Mouse (Mus musculus): ENCODE measurements around the gene Rab11a. TPM values are rescaled to one million over a fixed set of nuclear protein-coding genes. Genes with fewer than 3 reads are reported as not detected.
A peak's percentile ranks its signal among the peaks of the same experiment; 100 is the strongest.

Rab11a gene
- polyA plus RNA-seq (2015; fragmentation: Nextera tagmentation; extraction: Ambion mirVana), result 403 and 404 TPM in 2 replicates

- Histone ChIP-seq H3K9me3 (no peaks in the 10 kb centered on the region), H3K4me2 (peak within 1 kb of the TSS; percentile 75), H3K27ac (replicated peaks) (peak within 1 kb of the TSS; percentile 96), H3K36me3 (no peaks in the 10 kb centered on the region), H3K27me3 (no peaks in the 10 kb centered on the region), H3K4me3 (peak within 1 kb of the TSS; percentile 95), H3K4me1 (replicated peaks) (peaks cover 12% of the 10 kb centered on the region), H3K9ac (peak within 1 kb of the TSS; percentile 95)
- peak; percentile 97 for ATAC-seq (ENCODE audit: low FRiP score, low read depth)
- under 1% methylated on average over 58 of the region's 61 CpGs for WGBS
These were observed at the start of gene Rab11a for GRCm38 (mm10) chr9:64737406-64738201. Rab11a (minus strand) TSS chr9:64737758.

GRCm38 (mm10) chr9:64786216-64786905 is 48.8 kb upstream of the Rab11a start:
- no peak overlapping the region for H3K4me2 ChIP-seq
- no peaks in the 10 kb centered on the region for H3K9me3 ChIP-seq
- H3K36me3 ChIP-seq, result no peaks in the 10 kb centered on the region
- H3K4me3 ChIP-seq, result no peak overlapping the region
- H3K27ac ChIP-seq (replicated peaks), result no peak overlapping the region
- H3K9ac ChIP-seq, result no peak overlapping the region
- no peaks in the 10 kb centered on the region for H3K27me3 ChIP-seq
- H3K4me1 ChIP-seq (replicated peaks), result no peaks in the 10 kb centered on the region
- WGBS, result 68% methylated on average over 9 of the region's 9 CpGs
- ATAC-seq (ENCODE audit: low FRiP score, low read depth), result no peak

GRCm38 (mm10) chr9:64784841-64785240 is 47.3 kb upstream of the Rab11a start:
- H3K9me3 ChIP-seq, result no peaks in the 10 kb centered on the region
- H3K27ac ChIP-seq (replicated peaks), result no peak overlapping the region
- no peaks in the 10 kb centered on the region for H3K36me3 ChIP-seq
- no peaks in the 10 kb centered on the region for H3K27me3 ChIP-seq
- H3K4me1 ChIP-seq (replicated peaks), result no peaks in the 10 kb centered on the region
- no peak overlapping the region for H3K4me3 ChIP-seq
- H3K4me2 ChIP-seq, result no peak overlapping the region
- no peak for ATAC-seq (ENCODE audit: low FRiP score, low read depth)
- WGBS, result 35% methylated on average over 4 of the region's 4 CpGs
- H3K9ac ChIP-seq, result no peak overlapping the region

- no peak for ATAC-seq (ENCODE audit: low FRiP score, low read depth)
- Histone ChIP-seq H3K36me3 (no peaks in the 10 kb centered on the region), H3K9ac (no peak overlapping the region), H3K27me3 (no peaks in the 10 kb centered on the region), H3K9me3 (no peaks in the 10 kb centered on the region), H3K4me1 (replicated peaks) (no peaks in the 10 kb centered on the region), H3K4me2 (no peak overlapping the region), H3K4me3 (no peak overlapping the region), H3K27ac (replicated peaks) (no peak overlapping the region)
- WGBS, result 57% methylated on average over 7 of the region's 7 CpGs
These were observed 46.0 kb upstream of the Rab11a start for GRCm38 (mm10) chr9:64783511-64783910.

GRCm38 (mm10) chr9:64779628-64780027 is 42.1 kb upstream of the Rab11a start:
- H3K4me2 ChIP-seq, result no peak overlapping the region
- H3K36me3 ChIP-seq, result no peaks in the 10 kb centered on the region
- 48% methylated on average over 7 of the region's 7 CpGs for WGBS
- H3K27me3 ChIP-seq, result no peaks in the 10 kb centered on the region
- no peak overlapping the region for H3K4me3 ChIP-seq
- H3K9ac ChIP-seq, result no peak overlapping the region
- peaks cover 5% of the 10 kb centered on the region for H3K4me1 ChIP-seq (replicated peaks)
- H3K27ac ChIP-seq (replicated peaks), result no peak overlapping the region
- no peak for ATAC-seq (ENCODE audit: low FRiP score, low read depth)
- no peaks in the 10 kb centered on the region for H3K9me3 ChIP-seq

- H3K36me3 ChIP-seq, result no peaks in the 10 kb centered on the region
- no peaks in the 10 kb centered on the region for H3K9me3 ChIP-seq
- H3K4me1 ChIP-seq (replicated peaks), result peaks cover 12% of the 10 kb centered on the region
- H3K27ac ChIP-seq (replicated peaks), result no peak overlapping the region
- WGBS, result 80% methylated on average over 1 of the region's 1 CpGs
- no peaks in the 10 kb centered on the region for H3K27me3 ChIP-seq
- H3K4me3 ChIP-seq, result no peak overlapping the region
- H3K4me2 ChIP-seq, result no peak overlapping the region
- H3K9ac ChIP-seq, result no peak overlapping the region
- ATAC-seq (ENCODE audit: low FRiP score, low read depth), result no peak
These were observed 40.6 kb upstream of the Rab11a start for GRCm38 (mm10) chr9:64778151-64778550.

GRCm38 (mm10) chr9:64777441-64777987 is 40.0 kb upstream of the Rab11a start:
- no peak for ATAC-seq (ENCODE audit: low FRiP score, low read depth)
- WGBS, result 84% methylated on average over 4 of the region's 4 CpGs
- H3K9ac ChIP-seq, result no peak overlapping the region

GRCm38 (mm10) chr9:64775491-64775890 is 37.9 kb upstream of the Rab11a start:
- Histone ChIP-seq H3K27ac (replicated peaks) (peak overlapping the region; percentile 75), H3K9me3 (no peaks in the 10 kb centered on the region), H3K4me2 (no peak overlapping the region), H3K4me3 (no peak overlapping the region), H3K36me3 (no peaks in the 10 kb centered on the region), H3K9ac (no peak overlapping the region), H3K4me1 (replicated peaks) (peaks cover 20% of the 10 kb centered on the region), H3K27me3 (no peaks in the 10 kb centered on the region)
- WGBS, result 83% methylated on average over 4 of the region's 4 CpGs
- ATAC-seq (ENCODE audit: low FRiP score, low read depth), result no peak

More at GRCm38 (mm10) chr9:64777441-64777987, 40.0 kb upstream of the Rab11a start:
- Histone ChIP-seq H3K36me3 (no peaks in the 10 kb centered on the region), H3K27ac (replicated peaks) (no peak overlapping the region), H3K27me3 (no peaks in the 10 kb centered on the region), H3K4me2 (no peak overlapping the region), H3K4me3 (no peak overlapping the region), H3K4me1 (replicated peaks) (peaks cover 12% of the 10 kb centered on the region), H3K9me3 (no peaks in the 10 kb centered on the region)

GRCm38 (mm10) chr9:64774883-64775282 is 37.3 kb upstream of the Rab11a start:
- peaks cover 20% of the 10 kb centered on the region for H3K4me1 ChIP-seq (replicated peaks)
- no peak overlapping the region for H3K9ac ChIP-seq
- WGBS, result 23% methylated on average over 2 of the region's 2 CpGs
- H3K36me3 ChIP-seq, result no peaks in the 10 kb centered on the region
- H3K4me3 ChIP-seq, result no peak overlapping the region
- H3K4me2 ChIP-seq, result no peak overlapping the region
- no peaks in the 10 kb centered on the region for H3K9me3 ChIP-seq
- ATAC-seq (ENCODE audit: low FRiP score, low read depth), result peak; percentile 56; the same call in 1 of the 2 replicates
- H3K27ac ChIP-seq (replicated peaks), result peak overlapping the region; percentile 75
- no peaks in the 10 kb centered on the region for H3K27me3 ChIP-seq

GRCm38 (mm10) chr9:64774411-64774811 is 36.9 kb upstream of the Rab11a start:
- H3K27ac ChIP-seq (replicated peaks), result peak overlapping the region; percentile 75
- WGBS, result 7% methylated on average over 5 of the region's 5 CpGs
- peaks cover 20% of the 10 kb centered on the region for H3K4me1 ChIP-seq (replicated peaks)
- no peaks in the 10 kb centered on the region for H3K27me3 ChIP-seq
- peak; percentile 66; the same call in 1 of the 2 replicates for ATAC-seq (ENCODE audit: low FRiP score, low read depth)
- H3K9ac ChIP-seq, result no peak overlapping the region
- no peaks in the 10 kb centered on the region for H3K9me3 ChIP-seq
- H3K4me3 ChIP-seq, result no peak overlapping the region
- H3K36me3 ChIP-seq, result no peaks in the 10 kb centered on the region
- 0 out of 2 replicates have a peak overlapping the region, but pooled peaks have one; percentile 3 for H3K4me2 ChIP-seq

GRCm38 (mm10) chr9:64773936-64774335 is 36.4 kb upstream of the Rab11a start:
- H3K27me3 ChIP-seq, result no peaks in the 10 kb centered on the region
- H3K27ac ChIP-seq (replicated peaks), result peak overlapping the region; percentile 75
- H3K4me1 ChIP-seq (replicated peaks), result peaks cover 20% of the 10 kb centered on the region
- H3K4me2 ChIP-seq, result no peak overlapping the region
- WGBS, result 58% methylated on average over 4 of the region's 4 CpGs
- no peaks in the 10 kb centered on the region for H3K9me3 ChIP-seq
- no peak overlapping the region for H3K4me3 ChIP-seq
- H3K9ac ChIP-seq, result no peak overlapping the region
- no peaks in the 10 kb centered on the region for H3K36me3 ChIP-seq
- no peak for ATAC-seq (ENCODE audit: low FRiP score, low read depth)

GRCm38 (mm10) chr9:64773254-64773653 is 35.7 kb upstream of the Rab11a start:
- no peak overlapping the region for H3K4me2 ChIP-seq
- H3K27ac ChIP-seq (replicated peaks), result no peak overlapping the region
- no peaks in the 10 kb centered on the region for H3K9me3 ChIP-seq
- no peak for ATAC-seq (ENCODE audit: low FRiP score, low read depth)
- H3K9ac ChIP-seq, result no peak overlapping the region
- no peaks in the 10 kb centered on the region for H3K36me3 ChIP-seq
- H3K4me1 ChIP-seq (replicated peaks), result peaks cover 20% of the 10 kb centered on the region
- WGBS, result 85% methylated on average over 8 of the region's 8 CpGs
- no peak overlapping the region for H3K4me3 ChIP-seq
- H3K27me3 ChIP-seq, result no peaks in the 10 kb centered on the region
